Mouse (Mus musculus) CH12.LX (cell line): Measurements from ENCODE around the gene Sh2d4b.

Source experiments
- BHLHE40 ChIP-seq: IDR thresholded peaks from 2 replicates; pipeline ENCODE4 v1.6.1; 2011; ENCODE audit warnings: mild to moderate bottlenecking, low read depth, low read length, improper control_type of control experiment
- CHD1 ChIP-seq: IDR thresholded peaks from 2 replicates; pipeline ENCODE4 v1.6.1; 2012; ENCODE audit warnings: low read depth, low read length, improper control_type of control experiment, inconsistent platforms
- CTCF ChIP-seq, 2 experiments: IDR thresholded peaks in 1 of 2; conservative IDR thresholded peaks in 1 of 2; 2 replicates each; pipeline ENCODE4 v1.5.1; 2011 to 2012; ENCODE audit warnings: low read depth in 2 of 2, low read length in 2 of 2, improper control_type of control experiment in 1 of 2, inconsistent platforms in 1 of 2, mild to moderate bottlenecking in 1 of 2, moderate library complexity in 1 of 2
- ELF1 ChIP-seq: IDR thresholded peaks from 2 replicates; pipeline ENCODE4 v1.6.1; 2014; ENCODE audit warnings: low read depth, mild to moderate bottlenecking, inconsistent platforms, low read length, improper control_type of control experiment
- EP300 ChIP-seq: IDR thresholded peaks from 2 replicates; pipeline ENCODE4 v1.6.1; 2011; ENCODE audit warnings: low read length, improper control_type of control experiment
- ETS1 ChIP-seq: conservative IDR thresholded peaks from 2 replicates; pipeline ENCODE4 v1.6.1; 2012; ENCODE audit warnings: low read depth, mild to moderate bottlenecking, inconsistent platforms, low read length, improper control_type of control experiment, moderate library complexity
- MEF2A ChIP-seq: IDR thresholded peaks from 2 replicates; pipeline ENCODE4 v1.6.1; 2014; ENCODE audit warnings: low read depth, mild to moderate bottlenecking, inconsistent platforms, low read length, improper control_type of control experiment, borderline replicate concordance
- MXI1 ChIP-seq: IDR thresholded peaks from 2 replicates; pipeline ENCODE4 v1.6.1; 2011; ENCODE audit warnings: mild to moderate bottlenecking, low read depth, low read length, improper control_type of control experiment
- POLR2A ChIP-seq: IDR thresholded peaks from 2 replicates; pipeline ENCODE4 v1.6.1; 2011; ENCODE audit warnings: low read depth, mild to moderate bottlenecking, improper control_type of control experiment, low read length

DNA sequence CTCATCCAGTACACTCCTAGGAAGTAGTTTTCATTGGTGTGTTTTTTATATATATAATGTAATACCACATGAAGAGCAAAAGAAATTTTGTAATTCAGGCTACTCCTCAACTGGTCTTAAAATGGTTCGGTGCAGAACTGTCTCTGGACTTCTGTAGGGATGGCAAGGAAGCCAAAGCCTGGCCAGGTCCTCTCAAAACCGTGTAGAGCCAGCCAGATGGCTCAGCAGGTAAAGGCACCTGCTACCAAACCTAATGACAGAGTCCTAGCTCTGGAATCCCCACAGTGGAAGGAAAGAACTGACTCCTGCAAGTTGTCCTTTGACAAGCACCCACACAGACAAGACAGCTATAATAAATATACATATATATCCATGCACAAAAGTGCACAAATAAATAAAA lies 49.4 kb upstream of the Sh2d4b start:
- no peak for TF ChIP-seq CHD1
- no peak for TF ChIP-seq POLR2A
- TF ChIP-seq BHLHE40, result no peak
- TF ChIP-seq CTCF (conservative IDR thresholded peaks at IDR 0.05 in 1 of 2, IDR thresholded peaks at IDR 0.05 in 1 of 2; ENCODE audit: low read depth in 2 of 2, low read length in 2 of 2), result no peak
- TF ChIP-seq ETS1, result no peak
- TF ChIP-seq EP300, result no peak
- TF ChIP-seq MXI1, result no peak
- no peak for TF ChIP-seq ELF1
- no peak for TF ChIP-seq MEF2A
